Mouse (Mus musculus) midbrain, embryonic 13.5 days (tissue): Measurements from ENCODE around the gene Vps29. TPM values are rescaled to one million over a fixed set of nuclear protein-coding genes. Genes with fewer than 3 reads are reported as not detected.

Source experiments
- ATAC-seq: fragments of 200-750 bp; cut with Nextera tagmentation; 2 replicates; pipeline ENCODE4 v1.8.0; 2017; ENCODE audit warnings: mild to moderate bottlenecking, moderate TSS enrichment, moderate library complexity
- H3K27ac ChIP-seq: fragments of 300-500 bp; sonication (generic); 2 replicates; pipeline ENCODE4 v1.5.1; 2015; ENCODE audit warnings: inconsistent platforms, mild to moderate bottlenecking, moderate library complexity
- H3K27me3 ChIP-seq: fragments of 300-500 bp; sonication (generic); 2 replicates; pipeline ENCODE4 v1.6.1; 2015; ENCODE audit warnings: mild to moderate bottlenecking, inconsistent platforms
- H3K36me3 ChIP-seq: fragments of 300-500 bp; sonication (generic); 2 replicates; pipeline ENCODE4 v1.6.1; 2015; ENCODE audit warnings: mild to moderate bottlenecking, inconsistent platforms
- H3K4me1 ChIP-seq: fragments of 300-500 bp; sonication (generic); replicated peaks from 2 replicates; pipeline ENCODE4 v1.6.1; 2015; ENCODE audit warnings: inconsistent platforms
- H3K4me2 ChIP-seq: fragments of 300-500 bp; sonication (generic); replicated peaks from 2 replicates; pipeline ENCODE4 v1.6.1; 2015; ENCODE audit warnings: moderate library complexity, mild to moderate bottlenecking, inconsistent platforms
- H3K4me3 ChIP-seq: fragments of 300-500 bp; sonication (generic); replicated peaks from 2 replicates; pipeline ENCODE4 v1.5.1; 2015; ENCODE audit warnings: mild to moderate bottlenecking, inconsistent platforms
- H3K9ac ChIP-seq: fragments of 300-500 bp; sonication (generic); replicated peaks from 2 replicates; pipeline ENCODE4 v1.6.1; 2015; ENCODE audit warnings: mild to moderate bottlenecking, inconsistent platforms
- H3K9me3 ChIP-seq: fragments of 300-500 bp; sonication (generic); 2 replicates; pipeline ENCODE4 v1.6.1; 2016; ENCODE audit warnings: mild to moderate bottlenecking, inconsistent platforms
- WGBS: fragments of 180-500 bp; shearing (Covaris S2); methylation state at CpG from one replicate; pipeline ENCODE4 v1.1.7; 2015; 5-methylcytosine and 5-hydroxymethylcytosine counted together
- polyA plus RNA-seq: library from polyadenylated mRNA; unstranded; fragments of >200 nt; fragmentation: Nextera tagmentation; extraction: Ambion mirVana; gene quantifications from 2 replicates; pipeline ENCODE4 v1.2.1, GENCODE M21; 2015

Vps29 gene
- polyA plus RNA-seq, 1 experiment from 2014 or later = 269 TPM

- Histone ChIP-seq H3K27ac (no peak overlapping the region), H3K27me3 (no peaks in the 10 kb centered on the region), H3K4me1 (no peaks in the 10 kb centered on the region), H3K9me3 (no peaks in the 10 kb centered on the region), H3K36me3 (no peaks in the 10 kb centered on the region), H3K4me2 (no peak overlapping the region), H3K9ac (no peak overlapping the region), H3K4me3 (no peak overlapping the region)
- no peak for ATAC-seq
- WGBS = 12% methylated on average over 5 of the region's 5 CpGs
Observed at GRCm38 (mm10) chr5:122344260-122344659, 9.9 kb upstream of the Vps29 start.

- Histone ChIP-seq H3K27me3 (no peaks in the 10 kb centered on the region), H3K4me2 (no peak overlapping the region), H3K36me3 (no peaks in the 10 kb centered on the region), H3K9ac (no peak overlapping the region), H3K9me3 (no peaks in the 10 kb centered on the region), H3K4me1 (no peaks in the 10 kb centered on the region), H3K4me3 (no peak overlapping the region), H3K27ac (no peak overlapping the region)
- WGBS = 81% methylated on average over 4 of the region's 4 CpGs
- ATAC-seq = no peak
Observed at GRCm38 (mm10) chr5:122345777-122346176, 8.4 kb upstream of the Vps29 start.

- peaks cover 19% of the 10 kb centered on the region for H3K4me1 ChIP-seq
- under 1% methylated on average over 54 of the region's 57 CpGs for WGBS
Observed at GRCm38 (mm10) chr5:122354492-122355067, 411 bp downstream of the Vps29 start.

GRCm38 (mm10) chr5:122371591-122372191, 17.5 kb downstream of the Vps29 start, which contains the start of gene Gpn3:
Gene Gpn3 (plus strand): TSS chr5:122371876.
- peak; percentile 87 for ATAC-seq
- Histone ChIP-seq H3K4me3 (peak within 1 kb of the TSS; percentile 83), H3K4me1 (peaks cover 31% of the 10 kb centered on the region), H3K4me2 (peak within 1 kb of the TSS; percentile 77), H3K9ac (peak within 1 kb of the TSS; percentile 89), H3K36me3 (peaks cover 51% of the 10 kb centered on the region), H3K27me3 (no peaks in the 10 kb centered on the region), H3K9me3 (no peaks in the 10 kb centered on the region), H3K27ac (peak within 1 kb of the TSS; percentile 97)
- under 1% methylated on average over 35 of the region's 46 CpGs for WGBS

More at GRCm38 (mm10) chr5:122354492-122355067, 411 bp downstream of the Vps29 start:
- H3K9me3 ChIP-seq = no peaks in the 10 kb centered on the region
- peak overlapping the region; percentile 96 for H3K9ac ChIP-seq
- peak overlapping the region; percentile 88 for H3K4me2 ChIP-seq
- peak overlapping the region; percentile 91 for H3K4me3 ChIP-seq
- H3K36me3 ChIP-seq = peaks cover 11% of the 10 kb centered on the region; the same call in 1 of the 2 replicates
- ATAC-seq = no peak
- peak overlapping the region; percentile 75 for H3K27ac ChIP-seq
- H3K27me3 ChIP-seq = no peaks in the 10 kb centered on the region

GRCm38 (mm10) chr5:122372192-122372769, 18.1 kb downstream of the Vps29 start, which contains the start of gene Fam216a:
Gene Fam216a (minus strand): TSS chr5:122372364.
- Histone ChIP-seq H3K4me1 (peaks cover 31% of the 10 kb centered on the region), H3K27ac (peak within 1 kb of the TSS; percentile 97), H3K9me3 (no peaks in the 10 kb centered on the region), H3K4me3 (peak within 1 kb of the TSS; percentile 83), H3K36me3 (peaks cover 49% of the 10 kb centered on the region), H3K4me2 (peak within 1 kb of the TSS; percentile 77), H3K9ac (peak within 1 kb of the TSS; percentile 89), H3K27me3 (no peaks in the 10 kb centered on the region)
- ATAC-seq = peak; percentile 97
- under 1% methylated on average over 53 of the region's 53 CpGs for WGBS

GRCm38 (mm10) chr5:122372878-122373277, 18.7 kb downstream of the Vps29 start:
- H3K9ac ChIP-seq = peak overlapping the region; percentile 89
- ATAC-seq = no peak
- peaks cover 43% of the 10 kb centered on the region for H3K36me3 ChIP-seq
- peak overlapping the region; percentile 77 for H3K4me2 ChIP-seq
- peak overlapping the region; percentile 90 for H3K27ac ChIP-seq
- H3K9me3 ChIP-seq = no peaks in the 10 kb centered on the region
- H3K4me1 ChIP-seq = peaks cover 31% of the 10 kb centered on the region
- WGBS = 7% methylated on average over 5 of the region's 5 CpGs
- no peaks in the 10 kb centered on the region for H3K27me3 ChIP-seq
- peak overlapping the region; percentile 83 for H3K4me3 ChIP-seq

- no peak overlapping the region for H3K4me3 ChIP-seq
- H3K9ac ChIP-seq = no peak overlapping the region
- H3K4me2 ChIP-seq = no peak overlapping the region
- no peaks in the 10 kb centered on the region for H3K9me3 ChIP-seq
- peaks cover 14% of the 10 kb centered on the region for H3K4me1 ChIP-seq
- no peak for ATAC-seq
- WGBS = 96% methylated on average over 4 of the region's 4 CpGs
- H3K36me3 ChIP-seq = peaks cover 61% of the 10 kb centered on the region
- no peak overlapping the region for H3K27ac ChIP-seq
- no peaks in the 10 kb centered on the region for H3K27me3 ChIP-seq
Observed at GRCm38 (mm10) chr5:122377101-122377833, 23.1 kb downstream of the Vps29 start.

GRCm38 (mm10) chr5:122378171-122378570, 24.0 kb downstream of the Vps29 start:
- Histone ChIP-seq H3K9me3 (no peaks in the 10 kb centered on the region), H3K4me1 (peaks cover 9% of the 10 kb centered on the region), H3K27me3 (no peaks in the 10 kb centered on the region), H3K4me2 (no peak overlapping the region), H3K36me3 (peaks cover 67% of the 10 kb centered on the region), H3K27ac (no peak overlapping the region), H3K4me3 (no peak overlapping the region), H3K9ac (no peak overlapping the region)
- WGBS = 96% methylated on average over 12 of the region's 12 CpGs
- no peak for ATAC-seq

GRCm38 (mm10) chr5:122379374-122380155, 25.4 kb downstream of the Vps29 start:
- no peaks in the 10 kb centered on the region for H3K27me3 ChIP-seq
- no peak overlapping the region for H3K4me2 ChIP-seq
- H3K9me3 ChIP-seq = no peaks in the 10 kb centered on the region
- H3K36me3 ChIP-seq = peaks cover 59% of the 10 kb centered on the region
- H3K4me1 ChIP-seq = no peaks in the 10 kb centered on the region
- H3K27ac ChIP-seq = no peak overlapping the region
- peak; percentile 77 for ATAC-seq
- 57% methylated on average over 11 of the region's 11 CpGs for WGBS
- H3K4me3 ChIP-seq = no peak overlapping the region
- H3K9ac ChIP-seq = no peak overlapping the region

GRCm38 (mm10) chr5:122390006-122390405, 35.8 kb downstream of the Vps29 start:
- H3K36me3 ChIP-seq = 0 out of 2 replicates have a peak, but pooled peaks cover 3% of the 10 kb centered on the region
- no peak overlapping the region for H3K4me3 ChIP-seq
- H3K9ac ChIP-seq = no peak overlapping the region
- H3K27me3 ChIP-seq = no peaks in the 10 kb centered on the region
- H3K4me1 ChIP-seq = peaks cover 14% of the 10 kb centered on the region
- H3K4me2 ChIP-seq = no peak overlapping the region
- no peaks in the 10 kb centered on the region for H3K9me3 ChIP-seq
- no peak overlapping the region for H3K27ac ChIP-seq
- 92% methylated on average over 5 of the region's 5 CpGs for WGBS
- no peak for ATAC-seq

GRCm38 (mm10) chr5:122390671-122391070, 36.5 kb downstream of the Vps29 start:
- H3K27ac ChIP-seq = no peak overlapping the region
- no peaks in the 10 kb centered on the region for H3K9me3 ChIP-seq
- ATAC-seq = no peak
- no peaks in the 10 kb centered on the region for H3K27me3 ChIP-seq
- H3K4me2 ChIP-seq = no peak overlapping the region
- H3K36me3 ChIP-seq = 0 out of 2 replicates have a peak, but pooled peaks cover 3% of the 10 kb centered on the region
- H3K4me1 ChIP-seq = peaks cover 14% of the 10 kb centered on the region
- no peak overlapping the region for H3K4me3 ChIP-seq
- H3K9ac ChIP-seq = no peak overlapping the region
